ENCODE assay signal across 9 mouse cellular contexts in genomic region chr1:72313399-72314039, GRCm38 (mm10). TPM values are rescaled to one million over a fixed set of nuclear protein-coding genes. Genes with fewer than 3 reads are reported as not detected.
DNase-seq lines count a peak whose midpoint lies in the region; ATAC-seq and TF ChIP-seq lines count a peak whose summit lies in the region.
"Had no signal": no experiment of that assay in that cellular context is flagged by ENCODE, and none has a peak within 500 bp of the region (broad histone marks: within the 10 kb centered on the region; RNA-seq: fewer than 3 reads in every experiment).

No protein-coding gene starts in this region.

- H3K36me3 ChIP-seq in heart, adult 2 months (ENCODE audit: control insufficient read depth, insufficient read depth, low read length) = no peaks in the 10 kb centered on the region
- H3K36me3 ChIP-seq in kidney, embryonic 14.5 days (ENCODE audit: control insufficient read depth, insufficient read depth, low read length) = peaks cover 47% of the 10 kb centered on the region

- no peak for TF ChIP-seq POLR2A in heart, adult 2 months (IDR thresholded peaks at IDR 0.05; ENCODE audit: insufficient read depth, low read depth, low read length)

- H3K9ac ChIP-seq in heart, adult 2 months (ENCODE audit: low read depth, low read length) = no peak overlapping the region
- no peak overlapping the region for H3K9ac ChIP-seq in kidney, embryonic 14.5 days (ENCODE audit: low read depth, low read length)

- no peaks in the 10 kb centered on the region for H3K27me3 ChIP-seq in heart, adult 2 months (ENCODE audit: control insufficient read depth, insufficient read depth, low read length)
- no peaks in the 10 kb centered on the region for H3K27me3 ChIP-seq in kidney, embryonic 14.5 days (ENCODE audit: control insufficient read depth, insufficient read depth, low read length)

- no peak overlapping the region for H3K27ac ChIP-seq in heart, adult 2 months
- H3K27ac ChIP-seq in kidney, embryonic 14.5 days (ENCODE audit: low read depth, low read length) = no peak overlapping the region

- H3K9me3 ChIP-seq in kidney, embryonic 14.5 days (ENCODE audit: control insufficient read depth, low read length) = no peaks in the 10 kb centered on the region

- no peak for DNase-seq in heart, adult 2 months
- no peak for DNase-seq in heart, postnatal 36 days
- DNase-seq in 3T3-L1 (ENCODE audit: low read depth, low spot score) (peak; percentile 76), R1 (ENCODE audit: low read depth, low spot score) (peak; percentile 94)
- DNase-seq in cerebellum, adult 18-20 months = no peak
- no peak for DNase-seq in left cerebral cortex, postnatal 4 days
- DNase-seq: right cerebral cortex, postnatal 14 days had no signal

- no peak for TF ChIP-seq EP300 in heart, adult 2 months (IDR thresholded peaks at IDR 0.05; ENCODE audit: insufficient read depth, low read depth, low read length)

- no peak overlapping the region for H3K4me3 ChIP-seq in heart, adult 2 months
- no peak overlapping the region for H3K4me3 ChIP-seq in kidney, embryonic 14.5 days (ENCODE audit: low read length)

- peak; percentile 87 for TF ChIP-seq CTCF in heart, adult 2 months (IDR thresholded peaks at IDR 0.05)

- H3K79me2 ChIP-seq in heart, adult 2 months (replicated peaks; ENCODE audit: control insufficient read depth, insufficient read depth, low read length) = no peaks in the 10 kb centered on the region

- intact Hi-C loops in heart, adult 2 months (cut with DNase I) = loop anchor here (5.0 kb wide), 1 partner anchor 544 kb away; no protein-coding TSS in a partner anchor
- intact Hi-C loops in heart, postnatal 36 days (cut with DNase I) = loop anchor here (2.0 to 5.0 kb wide), 2 partner anchors 264 to 541 kb away; no protein-coding TSS in a partner anchor
- intact Hi-C loops in left cerebral cortex, postnatal 4 days (cut with DNase I) = loop anchor here (10.0 kb wide), 3 partner anchors 131 to 531 kb away; no protein-coding TSS in a partner anchor

- 69% methylated on average over 5 of the region's 5 CpGs for WGBS in heart, adult 2 months
- WGBS in kidney, embryonic 14.5 days = 82% methylated on average over 5 of the region's 5 CpGs

- H3K4me1 ChIP-seq in heart, adult 2 months (ENCODE audit: control insufficient read depth, insufficient read depth, low read length) = no peaks in the 10 kb centered on the region
- no peaks in the 10 kb centered on the region for H3K4me1 ChIP-seq in kidney, embryonic 14.5 days (ENCODE audit: control insufficient read depth, insufficient read depth, low read length)

- ATAC-seq in granulocyte monocyte progenitor cell, adult 5-6 weeks (replicated peaks; ENCODE audit: poor library complexity, severe bottlenecking) = peak; percentile 79; the same call in 1 of the 2 replicates
- no peak for ATAC-seq in kidney, embryonic 14.5 days (ENCODE audit: low FRiP score, low TSS enrichment)

- no peak overlapping the region for H3K4me2 ChIP-seq in kidney, embryonic 14.5 days (replicated peaks; ENCODE audit: low read depth, low read length)

RNA-seq across cellular contexts. Expression of gene Xrcc5, which starts 6.3 kb away (rescaled TPM):
- total RNA-seq in heart, adult 2 months (2021) = 10 to 100 TPM; 14.1 to 16.2 TPM
- 3.6 and 7.8 TPM in 2 replicates for polyA plus RNA-seq in heart, adult 2 months (2012; rRNA removed)
- 10 to 100 TPM; 13.2 to 15.2 TPM for total RNA-seq in heart, postnatal 36 days (2021)
- 1.8 TPM in 2 replicates for total RNA-seq in granulocyte monocyte progenitor cell, adult 5-6 weeks (2014; fragmentation: Nextera tagmentation)
- 6.5 and 8.1 TPM in 2 replicates for total RNA-seq in granulocyte monocyte progenitor cell, adult 5-6 weeks (2017)
- polyA plus RNA-seq in kidney, embryonic 14.5 days (2014; fragmentation: Nextera tagmentation; extraction: Ambion mirVana) = 59.5 and 72.0 TPM in 2 replicates
- total RNA-seq in left cerebral cortex, postnatal 4 days (2021) = 10 to 100 TPM; 11.0 to 12.2 TPM

RNA-seq across cellular contexts. Expression of gene Tmem169, which starts 29.4 kb away (rescaled TPM):
- total RNA-seq in heart, adult 2 months (2021) = under 1 TPM in 1 of 2 experiments, not detected in 1; 0.16 TPM
- polyA plus RNA-seq in heart, adult 2 months (2012; rRNA removed) = 0.04 and 0.06 TPM in 2 replicates
- not detected for total RNA-seq in heart, postnatal 36 days (2021)
- not detected in 2 replicates for total RNA-seq in granulocyte monocyte progenitor cell, adult 5-6 weeks (2014; fragmentation: Nextera tagmentation)
- 0.22 TPM in 1 of 2 replicates, not detected in the other for total RNA-seq in granulocyte monocyte progenitor cell, adult 5-6 weeks (2017)
- 1.8 and 3.3 TPM in 2 replicates for polyA plus RNA-seq in kidney, embryonic 14.5 days (2014; fragmentation: Nextera tagmentation; extraction: Ambion mirVana)
- total RNA-seq in left cerebral cortex, postnatal 4 days (2021) = 10 to 100 TPM; 35.1 to 38.4 TPM

RNA-seq across cellular contexts. Expression of gene Pecr, which starts 29.4 kb away (rescaled TPM):
- 10 to 100 TPM in 1 of 2 experiments, 1 to 10 TPM in 1; 8.7 to 10.0 TPM for total RNA-seq in heart, adult 2 months (2021)
- polyA plus RNA-seq in heart, adult 2 months (2012; rRNA removed) = 10.9 and 13.5 TPM in 2 replicates
- 10 to 100 TPM; 10.3 to 11.7 TPM for total RNA-seq in heart, postnatal 36 days (2021)
- 13.6 and 14.8 TPM in 2 replicates for total RNA-seq in granulocyte monocyte progenitor cell, adult 5-6 weeks (2014; fragmentation: Nextera tagmentation)
- total RNA-seq in granulocyte monocyte progenitor cell, adult 5-6 weeks (2017) = 9.5 and 10.1 TPM in 2 replicates
- polyA plus RNA-seq in kidney, embryonic 14.5 days (2014; fragmentation: Nextera tagmentation; extraction: Ambion mirVana) = 43.3 and 46.0 TPM in 2 replicates
- 1 to 10 TPM; 4.8 to 5.6 TPM for total RNA-seq in left cerebral cortex, postnatal 4 days (2021)

Comparison
In these comparisons a context has a peak if more than half of its experiments do, and no peak if none do; other contexts are left out.
1. DNase-seq: peak in 3T3-L1 (single experiment) and R1 (single experiment); none in heart, adult 2 months (0 of 2), heart, postnatal 36 days (0 of 2), cerebellum, adult 18-20 months (0 of 2) and left cerebral cortex, postnatal 4 days (single experiment).
2. RNA of gene Tmem169, which starts 29.4 kb away (total RNA-seq): 35.1 to 38.4 TPM in left cerebral cortex, postnatal 4 days; 0.16 TPM in heart, adult 2 months, not detected in heart, postnatal 36 days and 0.22 TPM in granulocyte monocyte progenitor cell, adult 5-6 weeks; every median in the first group is over 10 times any median in the second.